Mouse (Mus musculus): Measurements from ENCODE around the gene Arhgdia. TPM values are rescaled to one million over a fixed set of nuclear protein-coding genes. Genes with fewer than 3 reads are reported as not detected.

Arhgdia gene
- polyA plus RNA-seq, 1 experiment: 1,072 TPM

- H3K27me3 ChIP-seq (ENCODE audit: control insufficient read depth, insufficient read depth, insufficient read length): no peaks in the 10 kb centered on the region
- H3K79me2 ChIP-seq (ENCODE audit: control insufficient read depth, insufficient read depth): peaks cover 64% of the 10 kb centered on the region
- H3K36me3 ChIP-seq (ENCODE audit: control insufficient read depth, insufficient read depth): peaks cover 49% of the 10 kb centered on the region
- H3K4me3 ChIP-seq (ENCODE audit: insufficient read depth, poor library complexity, severe bottlenecking): peak overlapping the region; percentile 91
- TF ChIP-seq CTCF (IDR thresholded peaks at IDR 0.05; ENCODE audit: control insufficient read depth, insufficient read depth, insufficient read length) (no peak), USF1 (IDR thresholded peaks at IDR 0.05; ENCODE audit: low read depth) (no peak), MYOG (IDR thresholded peaks at IDR 0.05; ENCODE audit: control insufficient read depth, extremely low read depth, insufficient read length) (no peak)
- peak overlapping the region; percentile 93 for H3ac ChIP-seq (ENCODE audit: control insufficient read depth, insufficient read length, low read depth)
- H3K79me3 ChIP-seq (ENCODE audit: low read depth): peaks cover 41% of the 10 kb centered on the region
These were observed 9.0 kb downstream of the Arhgdia start for GRCm38 (mm10) chr11:120572417-120572751.

- no peaks in the 10 kb centered on the region for H3K27me3 ChIP-seq (ENCODE audit: control insufficient read depth, insufficient read depth, insufficient read length)
- TF ChIP-seq MYOD1 (IDR thresholded peaks at IDR 0.05; ENCODE audit: control insufficient read depth, insufficient read length, low read depth) (no peak), FOSL1 (IDR thresholded peaks at IDR 0.05; ENCODE audit: insufficient read depth, low read length, poor library complexity, severe bottlenecking) (no peak), USF1 (IDR thresholded peaks at IDR 0.05; ENCODE audit: low read depth) (no peak), CTCF (IDR thresholded peaks at IDR 0.05; ENCODE audit: control insufficient read depth, insufficient read depth, insufficient read length) (no peak), MAX (IDR thresholded peaks at IDR 0.05) (no peak), CEBPB (IDR thresholded peaks at IDR 0.05; ENCODE audit: low read depth) (no peak), MYOG (IDR thresholded peaks at IDR 0.05; ENCODE audit: control insufficient read depth, extremely low read depth, insufficient read length) (no peak)
- H3K79me3 ChIP-seq (ENCODE audit: low read depth): peaks cover 41% of the 10 kb centered on the region
- H3K36me3 ChIP-seq (ENCODE audit: control insufficient read depth, insufficient read depth): peaks cover 49% of the 10 kb centered on the region
- H3K79me2 ChIP-seq (ENCODE audit: control insufficient read depth, insufficient read depth): peaks cover 69% of the 10 kb centered on the region
- peak overlapping the region; percentile 91 for H3K4me3 ChIP-seq (ENCODE audit: insufficient read depth, poor library complexity, severe bottlenecking)
- peak overlapping the region; percentile 93 for H3ac ChIP-seq (ENCODE audit: control insufficient read depth, insufficient read length, low read depth)
These were observed 9.5 kb downstream of the Arhgdia start for GRCm38 (mm10) chr11:120571754-120572416.

- TF ChIP-seq MYOG (IDR thresholded peaks at IDR 0.05; ENCODE audit: control insufficient read depth, extremely low read depth, insufficient read length) (no peak), MYOD1 (IDR thresholded peaks at IDR 0.05; ENCODE audit: control insufficient read depth, insufficient read length, low read depth) (no peak), CTCF (IDR thresholded peaks at IDR 0.05; ENCODE audit: control insufficient read depth, insufficient read depth, insufficient read length) (no peak), MAX (IDR thresholded peaks at IDR 0.05) (no peak), USF1 (IDR thresholded peaks at IDR 0.05; ENCODE audit: low read depth) (no peak), FOSL1 (IDR thresholded peaks at IDR 0.05; ENCODE audit: insufficient read depth, low read length, poor library complexity, severe bottlenecking) (no peak), CEBPB (IDR thresholded peaks at IDR 0.05; ENCODE audit: low read depth) (no peak)
- H3ac ChIP-seq (ENCODE audit: control insufficient read depth, insufficient read length, low read depth): peak overlapping the region; percentile 64
- peaks cover 41% of the 10 kb centered on the region for H3K79me3 ChIP-seq (ENCODE audit: low read depth)
- peaks cover 50% of the 10 kb centered on the region for H3K36me3 ChIP-seq (ENCODE audit: control insufficient read depth, insufficient read depth)
- peak overlapping the region; percentile 91 for H3K4me3 ChIP-seq (ENCODE audit: insufficient read depth, poor library complexity, severe bottlenecking)
- H3K79me2 ChIP-seq (ENCODE audit: control insufficient read depth, insufficient read depth): peaks cover 76% of the 10 kb centered on the region
- H3K27me3 ChIP-seq (ENCODE audit: control insufficient read depth, insufficient read depth, insufficient read length): no peaks in the 10 kb centered on the region
These were observed 10.3 kb downstream of the Arhgdia start for GRCm38 (mm10) chr11:120571122-120571521.

GRCm38 (mm10) chr11:120568324-120568723 is 13.1 kb downstream of the Arhgdia start:
- H3K36me3 ChIP-seq (ENCODE audit: control insufficient read depth, insufficient read depth): peaks cover 76% of the 10 kb centered on the region

GRCm38 (mm10) chr11:120565114-120565513 is 16.3 kb downstream of the Arhgdia start:
- no peak for TF ChIP-seq MYOG (IDR thresholded peaks at IDR 0.05; ENCODE audit: control insufficient read depth, extremely low read depth, insufficient read length)
- no peak for TF ChIP-seq MAX (IDR thresholded peaks at IDR 0.05)
- TF ChIP-seq MYOD1 (IDR thresholded peaks at IDR 0.05; ENCODE audit: control insufficient read depth, insufficient read length, low read depth): no peak
- TF ChIP-seq CTCF (IDR thresholded peaks at IDR 0.05; ENCODE audit: control insufficient read depth, insufficient read depth, insufficient read length): no peak
- no peak for TF ChIP-seq FOSL1 (IDR thresholded peaks at IDR 0.05; ENCODE audit: insufficient read depth, low read length, poor library complexity, severe bottlenecking)
- no peak for TF ChIP-seq CEBPB (IDR thresholded peaks at IDR 0.05; ENCODE audit: low read depth)
- TF ChIP-seq USF1 (IDR thresholded peaks at IDR 0.05; ENCODE audit: low read depth): no peak
- H3K79me3 ChIP-seq (ENCODE audit: low read depth): peaks cover 20% of the 10 kb centered on the region
- H3K4me3 ChIP-seq (ENCODE audit: insufficient read depth, poor library complexity, severe bottlenecking): no peak overlapping the region
- H3K27me3 ChIP-seq (ENCODE audit: control insufficient read depth, insufficient read depth, insufficient read length): no peaks in the 10 kb centered on the region
- H3K79me2 ChIP-seq (ENCODE audit: control insufficient read depth, insufficient read depth): peaks cover 53% of the 10 kb centered on the region
- H3K36me3 ChIP-seq (ENCODE audit: control insufficient read depth, insufficient read depth): peaks cover 93% of the 10 kb centered on the region
- H3ac ChIP-seq (ENCODE audit: control insufficient read depth, insufficient read length, low read depth): no peak overlapping the region

More at GRCm38 (mm10) chr11:120568324-120568723, 13.1 kb downstream of the Arhgdia start:
- H3K79me2 ChIP-seq (ENCODE audit: control insufficient read depth, insufficient read depth): peaks cover 80% of the 10 kb centered on the region
- H3K4me3 ChIP-seq (ENCODE audit: insufficient read depth, poor library complexity, severe bottlenecking): no peak overlapping the region
- no peaks in the 10 kb centered on the region for H3K27me3 ChIP-seq (ENCODE audit: control insufficient read depth, insufficient read depth, insufficient read length)
- no peak overlapping the region for H3ac ChIP-seq (ENCODE audit: control insufficient read depth, insufficient read length, low read depth)
- TF ChIP-seq USF1 (IDR thresholded peaks at IDR 0.05; ENCODE audit: low read depth) (no peak), FOSL1 (IDR thresholded peaks at IDR 0.05; ENCODE audit: insufficient read depth, low read length, poor library complexity, severe bottlenecking) (no peak), CEBPB (IDR thresholded peaks at IDR 0.05; ENCODE audit: low read depth) (no peak), MAX (IDR thresholded peaks at IDR 0.05) (no peak), CTCF (IDR thresholded peaks at IDR 0.05; ENCODE audit: control insufficient read depth, insufficient read depth, insufficient read length) (no peak), MYOD1 (IDR thresholded peaks at IDR 0.05; ENCODE audit: control insufficient read depth, insufficient read length, low read depth) (no peak), MYOG (IDR thresholded peaks at IDR 0.05; ENCODE audit: control insufficient read depth, extremely low read depth, insufficient read length) (no peak)
- H3K79me3 ChIP-seq (ENCODE audit: low read depth): peaks cover 41% of the 10 kb centered on the region

Measured in C2C12 (cell line).